Mouse (Mus musculus): Measurements from ENCODE around the gene Teddm1a. TPM values are rescaled to one million over a fixed set of nuclear protein-coding genes. Genes with fewer than 3 reads are reported as not detected.

The Teddm1a gene
- polyA plus RNA-seq, 1 experiment from 2014 or later: not detected

GRCm38 (mm10) chr1:153886024-153886633, 5.4 kb upstream of the Teddm1a start:
- ATAC-seq (replicated peaks; ENCODE audit: low FRiP score) (no peak), DNase-seq (ENCODE audit: low spot score) (no peak)
- no peak overlapping the region for H3K4me2 ChIP-seq
- no peak overlapping the region for H3K27ac ChIP-seq (ENCODE audit: low read depth, low read length)
- WGBS: 49% methylated on average over 17 of the region's 17 CpGs
- no peaks in the 10 kb centered on the region for H3K27me3 ChIP-seq (replicated peaks; ENCODE audit: control insufficient read depth, insufficient read depth, low read length)
- no peak overlapping the region for H3K4me3 ChIP-seq (ENCODE audit: low read depth, low read length)
- no peaks in the 10 kb centered on the region for H3K36me3 ChIP-seq (ENCODE audit: control insufficient read depth, insufficient read depth, low read length)
- no peak overlapping the region for H3K9ac ChIP-seq (ENCODE audit: low read depth, low read length)
- no peaks in the 10 kb centered on the region for H3K4me1 ChIP-seq (replicated peaks; ENCODE audit: control insufficient read depth, insufficient read depth, low read length)
- H3K9me3 ChIP-seq (ENCODE audit: control insufficient read depth, low read length): no peaks in the 10 kb centered on the region

GRCm38 (mm10) chr1:153890121-153890520, 1.4 kb upstream of the Teddm1a start:
- Histone ChIP-seq H3K36me3 (ENCODE audit: control insufficient read depth, insufficient read depth, low read length) (no peaks in the 10 kb centered on the region), H3K27ac (ENCODE audit: low read depth, low read length) (no peak overlapping the region), H3K4me2 (no peak overlapping the region), H3K9ac (ENCODE audit: low read depth, low read length) (no peak overlapping the region), H3K4me3 (ENCODE audit: low read depth, low read length) (no peak overlapping the region), H3K4me1 (replicated peaks; ENCODE audit: control insufficient read depth, insufficient read depth, low read length) (no peaks in the 10 kb centered on the region), H3K27me3 (replicated peaks; ENCODE audit: control insufficient read depth, insufficient read depth, low read length) (no peaks in the 10 kb centered on the region), H3K9me3 (ENCODE audit: control insufficient read depth, low read length) (no peaks in the 10 kb centered on the region)
- no peak for DNase-seq (ENCODE audit: low spot score)
- 91% methylated on average over 10 of the region's 10 CpGs for WGBS
- no peak for ATAC-seq (replicated peaks; ENCODE audit: low FRiP score)

- no peak overlapping the region for H3K9ac ChIP-seq (ENCODE audit: low read depth, low read length)
- H3K27ac ChIP-seq (ENCODE audit: low read depth, low read length): no peak overlapping the region
- H3K4me3 ChIP-seq (ENCODE audit: low read depth, low read length): no peak overlapping the region
- WGBS: 69% methylated on average over 2 of the region's 2 CpGs
- no peak for DNase-seq (ENCODE audit: low spot score)
- H3K4me1 ChIP-seq (replicated peaks; ENCODE audit: control insufficient read depth, insufficient read depth, low read length): peaks cover 1% of the 10 kb centered on the region; the same call in 1 of the 2 replicates
- H3K4me2 ChIP-seq: no peak overlapping the region
- H3K36me3 ChIP-seq (ENCODE audit: control insufficient read depth, insufficient read depth, low read length): no peaks in the 10 kb centered on the region
- ATAC-seq (replicated peaks; ENCODE audit: low FRiP score): no peak
- no peaks in the 10 kb centered on the region for H3K9me3 ChIP-seq (ENCODE audit: control insufficient read depth, low read length)
- H3K27me3 ChIP-seq (replicated peaks; ENCODE audit: control insufficient read depth, insufficient read depth, low read length): no peaks in the 10 kb centered on the region
Measured at GRCm38 (mm10) chr1:153893746-153894145, 2.2 kb downstream of the Teddm1a start.

GRCm38 (mm10) chr1:153894201-153894893, 2.8 kb downstream of the Teddm1a start:
- Histone ChIP-seq H3K27me3 (replicated peaks; ENCODE audit: control insufficient read depth, insufficient read depth, low read length) (no peaks in the 10 kb centered on the region), H3K4me3 (ENCODE audit: low read depth, low read length) (no peak overlapping the region), H3K9ac (ENCODE audit: low read depth, low read length) (no peak overlapping the region), H3K9me3 (ENCODE audit: control insufficient read depth, low read length) (no peaks in the 10 kb centered on the region), H3K36me3 (ENCODE audit: control insufficient read depth, insufficient read depth, low read length) (no peaks in the 10 kb centered on the region), H3K27ac (ENCODE audit: low read depth, low read length) (no peak overlapping the region), H3K4me2 (no peak overlapping the region), H3K4me1 (replicated peaks; ENCODE audit: control insufficient read depth, insufficient read depth, low read length) (peaks cover 6% of the 10 kb centered on the region)
- ATAC-seq (replicated peaks; ENCODE audit: low FRiP score) (no peak), DNase-seq (ENCODE audit: low spot score) (no peak)
- WGBS: 49% methylated on average over 8 of the region's 8 CpGs

GRCm38 (mm10) chr1:153894979-153895378, 3.4 kb downstream of the Teddm1a start:
- Histone ChIP-seq H3K36me3 (ENCODE audit: control insufficient read depth, insufficient read depth, low read length) (no peaks in the 10 kb centered on the region), H3K9me3 (ENCODE audit: control insufficient read depth, low read length) (no peaks in the 10 kb centered on the region), H3K27me3 (replicated peaks; ENCODE audit: control insufficient read depth, insufficient read depth, low read length) (no peaks in the 10 kb centered on the region), H3K4me1 (replicated peaks; ENCODE audit: control insufficient read depth, insufficient read depth, low read length) (peaks cover 6% of the 10 kb centered on the region), H3K9ac (ENCODE audit: low read depth, low read length) (no peak overlapping the region), H3K27ac (ENCODE audit: low read depth, low read length) (no peak overlapping the region), H3K4me2 (no peak overlapping the region), H3K4me3 (ENCODE audit: low read depth, low read length) (no peak overlapping the region)
- ATAC-seq (replicated peaks; ENCODE audit: low FRiP score) (no peak), DNase-seq (ENCODE audit: low spot score) (no peak)
- 33% methylated on average over 5 of the region's 5 CpGs for WGBS

- Histone ChIP-seq H3K9me3 (ENCODE audit: control insufficient read depth, low read length) (no peaks in the 10 kb centered on the region), H3K27ac (ENCODE audit: low read depth, low read length) (no peak overlapping the region), H3K4me3 (ENCODE audit: low read depth, low read length) (no peak overlapping the region), H3K27me3 (replicated peaks; ENCODE audit: control insufficient read depth, insufficient read depth, low read length) (no peaks in the 10 kb centered on the region), H3K4me2 (no peak overlapping the region), H3K36me3 (ENCODE audit: control insufficient read depth, insufficient read depth, low read length) (no peaks in the 10 kb centered on the region), H3K4me1 (replicated peaks; ENCODE audit: control insufficient read depth, insufficient read depth, low read length) (peaks cover 10% of the 10 kb centered on the region), H3K9ac (ENCODE audit: low read depth, low read length) (no peak overlapping the region)
- ATAC-seq (replicated peaks; ENCODE audit: low FRiP score) (no peak), DNase-seq (ENCODE audit: low spot score) (no peak)
- 75% methylated on average over 8 of the region's 8 CpGs for WGBS
Measured at GRCm38 (mm10) chr1:153897196-153897595, 5.7 kb downstream of the Teddm1a start.

- 18% methylated on average over 22 of the region's 22 CpGs for WGBS
- Histone ChIP-seq H3K4me3 (ENCODE audit: low read depth, low read length) (peak overlapping the region; percentile 93), H3K4me1 (replicated peaks; ENCODE audit: control insufficient read depth, insufficient read depth, low read length) (peaks cover 10% of the 10 kb centered on the region), H3K27ac (ENCODE audit: low read depth, low read length) (peak overlapping the region; percentile 65), H3K9me3 (ENCODE audit: control insufficient read depth, low read length) (no peaks in the 10 kb centered on the region), H3K4me2 (peak overlapping the region; percentile 94), H3K36me3 (ENCODE audit: control insufficient read depth, insufficient read depth, low read length) (peaks cover 14% of the 10 kb centered on the region), H3K27me3 (replicated peaks; ENCODE audit: control insufficient read depth, insufficient read depth, low read length) (no peaks in the 10 kb centered on the region), H3K9ac (ENCODE audit: low read depth, low read length) (peak overlapping the region; percentile 66)
- DNase-seq (ENCODE audit: low spot score) (no peak), ATAC-seq (replicated peaks; ENCODE audit: low FRiP score) (peak; percentile 19; the same call in 1 of the 2 replicates)
Measured at GRCm38 (mm10) chr1:153898989-153899730, 7.6 kb downstream of the Teddm1a start.

- Histone ChIP-seq H3K4me1 (replicated peaks; ENCODE audit: control insufficient read depth, insufficient read depth, low read length) (peaks cover 10% of the 10 kb centered on the region), H3K27me3 (replicated peaks; ENCODE audit: control insufficient read depth, insufficient read depth, low read length) (no peaks in the 10 kb centered on the region), H3K36me3 (ENCODE audit: control insufficient read depth, insufficient read depth, low read length) (peaks cover 21% of the 10 kb centered on the region), H3K4me3 (ENCODE audit: low read depth, low read length) (peak within 1 kb of the TSS; percentile 93), H3K4me2 (peak within 1 kb of the TSS; percentile 94), H3K9ac (ENCODE audit: low read depth, low read length) (peak within 1 kb of the TSS; percentile 83), H3K27ac (ENCODE audit: low read depth, low read length) (peak within 1 kb of the TSS; percentile 97), H3K9me3 (ENCODE audit: control insufficient read depth, low read length) (no peaks in the 10 kb centered on the region)
- peak; percentile 96 for ATAC-seq (replicated peaks; ENCODE audit: low FRiP score)
- DNase-seq (ENCODE audit: low spot score): peak; percentile 93
- WGBS: under 1% methylated on average over 51 of the region's 51 CpGs
Measured at GRCm38 (mm10) chr1:153899731-153900380, 8.3 kb downstream of the Teddm1a start, which contains the start of the genes Glul and Teddm2. Glul (plus strand) TSS chr1:153899944. Teddm2 (minus strand) TSS chr1:153900228.

All from liver, embryonic 11.5 days (tissue).